Mouse (Mus musculus) forebrain, embryonic 11.5 days (tissue): ENCODE data around the gene Actrt1. TPM values are rescaled to one million over a fixed set of nuclear protein-coding genes. Genes with fewer than 3 reads are reported as not detected.

ENCODE experiments used
- ATAC-seq: fragments of 200-750 bp; cut with Nextera tagmentation; replicated peaks from 2 replicates; pipeline ENCODE4 v1.8.0; 2017; ENCODE audit warnings: moderate TSS enrichment; ENCODE audit not compliant: low FRiP score
- DNase-seq: peaks from one replicate; pipeline ENCODE4 v3.0.0-alpha.2; 2017; ENCODE audit warnings: low spot score
- H3K27ac ChIP-seq: fragments of 300-500 bp; sonication (generic); 2 replicates; pipeline ENCODE4 v1.5.1; 2014; ENCODE audit warnings: low read depth, low read length
- H3K27me3 ChIP-seq: fragments of 300-500 bp; sonication (generic); 2 replicates; pipeline ENCODE4 v1.6.1; 2014; ENCODE audit warnings: mild to moderate bottlenecking, low read length, mixed read lengths; ENCODE audit not compliant: control insufficient read depth, insufficient read depth
- H3K36me3 ChIP-seq: fragments of 300-500 bp; sonication (generic); 2 replicates; pipeline ENCODE4 v1.6.1; 2014; ENCODE audit warnings: mild to moderate bottlenecking, low read length, moderate library complexity, mixed read lengths; ENCODE audit not compliant: control insufficient read depth, insufficient read depth
- H3K4me1 ChIP-seq: fragments of 300-500 bp; sonication (generic); replicated peaks from 2 replicates; pipeline ENCODE4 v1.6.1; 2014; ENCODE audit warnings: low read length, mixed read lengths; ENCODE audit not compliant: control insufficient read depth, insufficient read depth
- H3K4me2 ChIP-seq: fragments of 300-500 bp; sonication (generic); 2 replicates; pipeline ENCODE4 v1.6.1; 2014; ENCODE audit warnings: low read depth, mild to moderate bottlenecking, low read length, moderate library complexity, mixed read lengths; ENCODE audit not compliant: severe bottlenecking
- H3K4me3 ChIP-seq: fragments of 300-500 bp; sonication (generic); 2 replicates; pipeline ENCODE4 v1.5.1; 2014; ENCODE audit warnings: low read depth, low read length
- H3K9ac ChIP-seq: fragments of 300-500 bp; sonication (generic); 2 replicates; pipeline ENCODE4 v1.6.1; 2014; ENCODE audit warnings: low read length
- H3K9me3 ChIP-seq: fragments of 300-500 bp; sonication (generic); 2 replicates; pipeline ENCODE4 v1.6.1; 2016; ENCODE audit warnings: low read length, mixed read lengths; ENCODE audit not compliant: control insufficient read depth
- WGBS: fragments of 180-500 bp; shearing (Covaris S2); extraction: QIAGEN DNeasy Blood & Tissue Kit; methylation state at CpG from one replicate; pipeline ENCODE4 v1.1.7; 2014; 5-methylcytosine and 5-hydroxymethylcytosine counted together
- polyA plus RNA-seq: library from polyadenylated mRNA; unstranded; fragments of >200 nt; fragmentation: Nextera tagmentation; extraction: Ambion mirVana; gene quantifications from 2 replicates; pipeline ENCODE4 v1.2.1, GENCODE M21; 2014

The Actrt1 gene
- polyA plus RNA-seq = not detected in 2 replicates

DNA sequence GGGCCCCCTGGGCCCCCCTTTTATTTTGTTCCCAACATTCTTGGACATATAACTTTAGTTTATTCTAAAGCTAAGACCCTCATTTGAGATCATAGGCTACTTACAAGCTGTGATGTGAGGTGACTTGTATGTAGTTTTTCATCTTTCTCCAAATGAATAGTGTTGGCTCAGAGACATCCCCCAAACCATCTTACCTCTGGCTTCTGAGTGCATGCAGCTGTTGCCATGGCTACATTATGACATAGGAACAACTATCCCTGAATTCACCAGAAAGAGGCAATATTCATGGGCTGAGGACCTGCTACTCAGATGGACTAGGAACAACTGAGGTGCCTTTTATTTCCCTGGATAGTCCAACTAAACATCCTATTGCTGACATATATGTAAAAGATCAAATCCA lies at the start of gene Actrt1:
TSS of gene Actrt1 (plus strand) at position 301 of the 400 bp plus-strand sequence.
- DNase-seq (no peak), ATAC-seq (no peak)
- Histone ChIP-seq H3K27me3 (no peaks in the 10 kb centered on the region), H3K27ac (no peak within 1 kb of the TSS), H3K9ac (no peak within 1 kb of the TSS), H3K4me3 (no peak within 1 kb of the TSS), H3K4me2 (no peak within 1 kb of the TSS), H3K36me3 (no peaks in the 10 kb centered on the region), H3K4me1 (no peaks in the 10 kb centered on the region), H3K9me3 (no peaks in the 10 kb centered on the region)

GRCm38 (mm10) chrX:46331463-46332115 lies 2.8 kb downstream of the Actrt1 start:
- Histone ChIP-seq H3K4me3 (no peak overlapping the region), H3K4me1 (no peaks in the 10 kb centered on the region), H3K4me2 (no peak overlapping the region), H3K9me3 (no peaks in the 10 kb centered on the region), H3K27me3 (no peaks in the 10 kb centered on the region), H3K27ac (no peak overlapping the region), H3K9ac (no peak overlapping the region), H3K36me3 (no peaks in the 10 kb centered on the region)
- WGBS = 86% methylated on average over 1 of the region's 1 CpGs
- no peak for DNase-seq
- ATAC-seq = no peak
